Mouse (Mus musculus) hindbrain, postnatal 0 days (tissue): Measurements from ENCODE around the gene Fam167b. TPM values are rescaled to one million over a fixed set of nuclear protein-coding genes. Genes with fewer than 3 reads are reported as not detected.
"Not testable (repeated sequence)": the region's sequence is repeated elsewhere in the genome, so short reads cannot be mapped to it uniquely, and the experiment has no call there.

Experiments used
- ATAC-seq: fragments of 200-750 bp; cut with Nextera tagmentation; 2 replicates; pipeline ENCODE4 v1.8.0; 2017; ENCODE audit warnings: mild to moderate bottlenecking, moderate TSS enrichment, moderate library complexity
- DNase-seq: peaks from one replicate; pipeline ENCODE4 v3.0.0-alpha.2; 2015; ENCODE audit warnings: low spot score
- H3K27ac ChIP-seq: fragments of 300-500 bp; sonication (generic); 2 replicates; pipeline ENCODE4 v1.5.1; 2014; ENCODE audit warnings: mild to moderate bottlenecking
- H3K27me3 ChIP-seq: fragments of 300-500 bp; sonication (generic); 2 replicates; pipeline ENCODE4 v1.6.1; 2014; ENCODE audit warnings: low read length, mixed read lengths; ENCODE audit not compliant: insufficient read depth
- H3K36me3 ChIP-seq: fragments of 300-500 bp; sonication (generic); 2 replicates; pipeline ENCODE4 v1.6.1; 2014; ENCODE audit warnings: low read length, mixed read lengths; ENCODE audit not compliant: insufficient read depth
- H3K4me1 ChIP-seq: fragments of 300-500 bp; sonication (generic); 2 replicates; pipeline ENCODE4 v1.6.1; 2014; ENCODE audit warnings: antibody characterized with exemption, low read length, mixed read lengths; ENCODE audit not compliant: insufficient read depth
- H3K4me2 ChIP-seq: fragments of 300-500 bp; sonication (generic); 2 replicates; pipeline ENCODE4 v1.6.1; 2014; ENCODE audit warnings: low read depth, mild to moderate bottlenecking, low read length, moderate library complexity, mixed read lengths
- H3K4me3 ChIP-seq: fragments of 300-500 bp; sonication (generic); 2 replicates; pipeline ENCODE4 v1.5.1; 2014; ENCODE audit warnings: low read length
- H3K9ac ChIP-seq: fragments of 300-500 bp; sonication (generic); replicated peaks from 2 replicates; pipeline ENCODE4 v1.6.1; 2014; ENCODE audit warnings: mild to moderate bottlenecking, low read length, moderate library complexity, mixed read lengths
- H3K9me3 ChIP-seq: fragments of 300-500 bp; sonication (generic); 2 replicates; pipeline ENCODE4 v1.6.1; 2016; ENCODE audit warnings: low read length, mixed read lengths
- CTCF ChIP-seq: IDR thresholded peaks from 2 replicates; pipeline ENCODE4 v1.5.1; 2016; ENCODE audit warnings: antibody characterized with exemption, control low read depth, low read depth
- WGBS: fragments of 180-500 bp; shearing (Covaris S2); extraction: QIAGEN DNeasy Blood & Tissue Kit; methylation state at CpG from one replicate; pipeline ENCODE4 v1.1.7; 2014; 5-methylcytosine and 5-hydroxymethylcytosine counted together
- microRNA-seq, 2 experiments: library from miRNA; unstranded; fragments of <30 nt; microRNA quantifications; one replicate each; pipeline ENCODE4; 2016
- polyA plus RNA-seq: library from polyadenylated mRNA; unstranded; fragments of >200 nt; fragmentation: Nextera tagmentation; extraction: Ambion mirVana; gene quantifications from 2 replicates; pipeline ENCODE4 v1.2.1, GENCODE M21; 2015
- total RNA-seq: library from RNA; depleted of rRNA; stranded (reverse); fragments of >200 nt; gene quantifications from 2 replicates; pipeline ENCODE4 v1.2.3, GENCODE M21; 2014; rRNA removed

Fam167b gene
- total and polyA plus RNA-seq, 2 experiments from 2014 or later, result 0.48 TPM; not detected in 1

DNA sequence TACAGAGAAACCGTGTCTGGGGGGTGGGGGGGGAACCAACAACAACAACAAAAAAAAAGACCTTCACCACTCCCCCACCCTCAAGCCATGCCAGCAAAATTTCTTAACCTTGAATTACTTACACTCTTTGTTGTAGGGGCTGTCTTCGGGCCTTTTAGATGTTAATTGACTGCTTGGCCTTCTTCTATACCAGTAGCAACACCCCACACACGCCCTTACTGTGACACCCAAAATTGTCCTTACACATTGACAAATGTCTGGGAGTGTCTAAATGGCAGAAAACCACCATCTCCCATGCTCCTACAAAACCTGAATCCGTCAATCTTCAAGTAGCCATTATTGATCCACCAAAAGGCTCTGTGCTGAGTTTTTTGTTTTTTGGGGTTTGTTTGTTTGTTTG lies 34.2 kb downstream of the Fam167b start:
- WGBS, result 68% methylated on average over 4 of the region's 4 CpGs
- Histone ChIP-seq H3K4me1 (peaks cover 4% of the 10 kb centered on the region; the same call in 1 of the 2 replicates), H3K27me3 (no peaks in the 10 kb centered on the region), H3K27ac (no peak overlapping the region), H3K9me3 (no peaks in the 10 kb centered on the region), H3K36me3 (no peaks in the 10 kb centered on the region), H3K9ac (no peak overlapping the region), H3K4me3 (no peak overlapping the region), H3K4me2 (no peak overlapping the region)
- ATAC-seq (no peak), DNase-seq (no peak)
- no peak for TF ChIP-seq CTCF

DNA sequence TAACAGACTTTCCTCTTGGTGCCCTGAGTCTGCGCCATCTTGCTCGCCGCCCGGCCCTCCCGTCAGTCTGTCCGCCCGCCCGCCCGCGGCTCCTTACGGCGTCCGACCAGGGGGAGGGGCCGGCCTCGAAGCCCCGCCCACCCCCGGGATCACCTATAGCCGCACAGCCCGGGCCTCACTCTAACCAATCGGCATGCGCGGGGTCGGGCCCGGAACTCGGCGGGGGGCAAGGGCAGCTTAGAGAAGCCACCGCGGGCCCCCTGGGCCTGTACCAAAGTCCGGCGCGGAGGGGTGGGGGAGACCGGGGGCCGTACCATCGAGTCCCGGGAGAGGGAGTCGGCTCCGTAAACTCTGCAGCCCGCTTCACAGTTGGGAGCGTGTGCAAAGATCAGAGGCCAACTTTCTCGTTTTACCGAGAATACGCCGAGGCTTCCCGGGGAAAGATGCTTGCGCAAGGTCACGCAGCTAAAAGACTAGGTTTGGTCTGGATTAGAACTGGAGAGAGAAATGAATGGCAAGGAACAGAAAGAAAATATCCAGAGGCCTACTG lies 35.7 kb downstream of the Fam167b start, which contains the start of gene Hdac1:
Gene Hdac1 (minus strand): TSS at position 122 of the 550 bp plus-strand sequence.
- H3K9me3 ChIP-seq, result no peaks in the 10 kb centered on the region
- DNase-seq (peak; percentile 98), ATAC-seq (peak; percentile 99)
- peaks cover 4% of the 10 kb centered on the region; the same call in 1 of the 2 replicates for H3K4me1 ChIP-seq
- peak; percentile 43 for TF ChIP-seq CTCF
- peak within 1 kb of the TSS; percentile 68 for H3K9ac ChIP-seq
- H3K27ac ChIP-seq, result peak within 1 kb of the TSS; percentile 77
- under 1% methylated on average over 35 of the region's 46 CpGs for WGBS
- H3K4me2 ChIP-seq, result peak within 1 kb of the TSS; percentile 80
- H3K36me3 ChIP-seq, result no peaks in the 10 kb centered on the region
- peak within 1 kb of the TSS; percentile 81 for H3K4me3 ChIP-seq
- H3K27me3 ChIP-seq, result no peaks in the 10 kb centered on the region

- peak; percentile 28; the same call in 1 of the 2 replicates for TF ChIP-seq CTCF
- under 1% methylated on average over 30 of the region's 30 CpGs for WGBS
These were observed 36.3 kb downstream of the Fam167b start for GRCm38 (mm10) chr4:129541868-129542591.

GRCm38 (mm10) chr4:129540012-129540411 lies 38.3 kb downstream of the Fam167b start:
- WGBS, result 81% methylated on average over 6 of the region's 6 CpGs
- H3K4me3 ChIP-seq, result no peak overlapping the region
- peaks cover 4% of the 10 kb centered on the region; the same call in 1 of the 2 replicates for H3K4me1 ChIP-seq
- DNase-seq, result peak; percentile 9
- H3K27ac ChIP-seq, result no peak overlapping the region
- no peak overlapping the region for H3K9ac ChIP-seq
- peak; percentile 55 for TF ChIP-seq CTCF
- no peaks in the 10 kb centered on the region for H3K36me3 ChIP-seq
- no peak overlapping the region for H3K4me2 ChIP-seq
- no peaks in the 10 kb centered on the region for H3K9me3 ChIP-seq
- no peak for ATAC-seq
- H3K27me3 ChIP-seq, result no peaks in the 10 kb centered on the region

More at GRCm38 (mm10) chr4:129541868-129542591, 36.3 kb downstream of the Fam167b start:
- H3K27ac ChIP-seq, result peak overlapping the region; percentile 77
- H3K36me3 ChIP-seq, result no peaks in the 10 kb centered on the region
- H3K4me3 ChIP-seq, result peak overlapping the region; percentile 81
- no peak; the same call in 1 of the 2 replicates for ATAC-seq
- H3K27me3 ChIP-seq, result no peaks in the 10 kb centered on the region
- DNase-seq, result peak; percentile 27
- H3K9ac ChIP-seq, result peak overlapping the region; percentile 68
- H3K9me3 ChIP-seq, result no peaks in the 10 kb centered on the region
- peak overlapping the region; percentile 80 for H3K4me2 ChIP-seq
- peaks cover 4% of the 10 kb centered on the region; the same call in 1 of the 2 replicates for H3K4me1 ChIP-seq

GRCm38 (mm10) chr4:129528901-129529300 lies 49.4 kb downstream of the Fam167b start:
- peaks cover 28% of the 10 kb centered on the region for H3K36me3 ChIP-seq
- not testable (repeated sequence) for H3K9ac ChIP-seq, H3K4me2 ChIP-seq, ATAC-seq, H3K27ac ChIP-seq, H3K4me1 ChIP-seq, DNase-seq, H3K27me3 ChIP-seq, H3K4me3 ChIP-seq, H3K9me3 ChIP-seq
- 98% methylated on average over 5 of the region's 6 CpGs for WGBS

Small RNA genes within 50 kb of the gene (microRNA-seq; reads per million reads assigned to microRNA genes)
- gene Mir8119, result 0 reads per million in 2 experiments

Other genes with a start within 250 kb of the Fam167b start
- gene Rbbp4, start 243.2 kb downstream of the Fam167b start, total RNA-seq, result 71.3 and 83.2 TPM in 2 replicates
- gene Rbbp4, start 243.2 kb downstream of the Fam167b start, polyA plus RNA-seq, result 234 and 236 TPM in 2 replicates
- gene Zbtb8os, start 242.9 kb downstream of the Fam167b start, total RNA-seq, result 4.3 and 5.7 TPM in 2 replicates
- gene Zbtb8os, start 242.9 kb downstream of the Fam167b start, polyA plus RNA-seq, result 23.5 and 27.4 TPM in 2 replicates
- gene Zbtb8a, start 200.4 kb downstream of the Fam167b start, total RNA-seq, result 26.9 and 29.6 TPM in 2 replicates
- 14.9 and 15.3 TPM in 2 replicates for gene Zbtb8a, start 200.4 kb downstream of the Fam167b start, polyA plus RNA-seq
- gene Zbtb8b, start 137.7 kb downstream of the Fam167b start, total RNA-seq, result 9.7 and 15.3 TPM in 2 replicates
- gene Zbtb8b, start 137.7 kb downstream of the Fam167b start, polyA plus RNA-seq, result 11.3 and 12.9 TPM in 2 replicates
- gene Bsdc1, start 117.0 kb downstream of the Fam167b start, total RNA-seq, result 55.2 and 60.6 TPM in 2 replicates
- gene Bsdc1, start 117.0 kb downstream of the Fam167b start, polyA plus RNA-seq, result 25.3 and 27.1 TPM in 2 replicates
- not detected in 2 replicates for gene Tssk3, start 87.5 kb downstream of the Fam167b start, total RNA-seq
- 1.1 and 1.3 TPM in 2 replicates for gene Tssk3, start 87.5 kb downstream of the Fam167b start, polyA plus RNA-seq
- gene Fam229a, start 87.4 kb downstream of the Fam167b start, total RNA-seq, result 3.9 TPM in 1 of 2 replicates, not detected in the other
- gene Fam229a, start 87.4 kb downstream of the Fam167b start, polyA plus RNA-seq, result 3.0 and 3.1 TPM in 2 replicates
- 1,438 and 1,538 TPM in 2 replicates for gene Marcksl1, start 65.0 kb downstream of the Fam167b start, total RNA-seq
- 1,583 and 1,620 TPM in 2 replicates for gene Marcksl1, start 65.0 kb downstream of the Fam167b start, polyA plus RNA-seq
- 20.7 and 38.0 TPM in 2 replicates for gene Hdac1, start 35.8 kb downstream of the Fam167b start, total RNA-seq
- 56.6 and 62.1 TPM in 2 replicates for gene Hdac1, start 35.8 kb downstream of the Fam167b start, polyA plus RNA-seq
- gene Lck, start 4.9 kb downstream of the Fam167b start, total RNA-seq, result 10.1 and 12.5 TPM in 2 replicates
- gene Lck, start 4.9 kb downstream of the Fam167b start, polyA plus RNA-seq, result 12.2 and 13.0 TPM in 2 replicates
- gene Eif3i, start 22.1 kb upstream of the Fam167b start, total RNA-seq, result 364 and 401 TPM in 2 replicates
- 231 and 233 TPM in 2 replicates for gene Eif3i, start 22.1 kb upstream of the Fam167b start, polyA plus RNA-seq
- 150 and 182 TPM in 2 replicates for gene Tmem234, start 22.1 kb upstream of the Fam167b start, total RNA-seq
- 216 and 221 TPM in 2 replicates for gene Tmem234, start 22.1 kb upstream of the Fam167b start, polyA plus RNA-seq
- gene Dcdc2b, start 35.7 kb upstream of the Fam167b start, total RNA-seq, result not detected in 2 replicates
- 4.1 TPM in 2 replicates for gene Dcdc2b, start 35.7 kb upstream of the Fam167b start, polyA plus RNA-seq
- 11.2 and 12.0 TPM in 2 replicates for gene Iqcc, start 40.5 kb upstream of the Fam167b start, total RNA-seq
- 21.0 and 21.1 TPM in 2 replicates for gene Iqcc, start 40.5 kb upstream of the Fam167b start, polyA plus RNA-seq
- 55.0 and 77.7 TPM in 2 replicates for gene Ccdc28b, start 45.4 kb upstream of the Fam167b start, total RNA-seq
- gene Ccdc28b, start 45.4 kb upstream of the Fam167b start, polyA plus RNA-seq, result 150 and 157 TPM in 2 replicates
- gene Txlna, start 62.5 kb upstream of the Fam167b start, total RNA-seq, result 31.6 and 32.2 TPM in 2 replicates
- gene Txlna, start 62.5 kb upstream of the Fam167b start, polyA plus RNA-seq, result 29.3 and 29.5 TPM in 2 replicates
- 61.6 and 61.8 TPM in 2 replicates for gene Kpna6, start 94.2 kb upstream of the Fam167b start, total RNA-seq
- 11.6 and 13.0 TPM in 2 replicates for gene Kpna6, start 94.2 kb upstream of the Fam167b start, polyA plus RNA-seq
- gene Tmem39b, start 118.3 kb upstream of the Fam167b start, total RNA-seq, result 23.8 and 25.2 TPM in 2 replicates
- 10.5 and 12.1 TPM in 2 replicates for gene Tmem39b, start 118.3 kb upstream of the Fam167b start, polyA plus RNA-seq
- gene Khdrbs1, start 163.8 kb upstream of the Fam167b start, total RNA-seq, result 75.1 and 86.2 TPM in 2 replicates
- 85.7 and 86.5 TPM in 2 replicates for gene Khdrbs1, start 163.8 kb upstream of the Fam167b start, polyA plus RNA-seq
- 83.5 and 91.7 TPM in 2 replicates for gene Ptp4a2, start 232.7 kb upstream of the Fam167b start, total RNA-seq
- 243 and 254 TPM in 2 replicates for gene Ptp4a2, start 232.7 kb upstream of the Fam167b start, polyA plus RNA-seq